Mouse (Mus musculus): ENCODE measurements at regions not wholly inside any gene's neighbourhood (a gene's known extent, or its start where the extent isn't known, plus 50 kb on each side); places are given as distances from the start of the nearest gene placed in this dataset.

- intact Hi-C loops (cut with DNase I): no loop called here
- DNase-seq (ENCODE audit: low spot score in 2 of 2): no peak
Observed at GRCm38 (mm10) chr3:31408802-31409201, 98.6 kb upstream of the Slc7a14 start.

GRCm38 (mm10) chr3:31405880-31406279 is 95.7 kb upstream of the Slc7a14 start:
- no peak for DNase-seq (ENCODE audit: low spot score in 2 of 2)
- intact Hi-C loops (cut with DNase I): no loop called here

GRCm38 (mm10) chr3:31399136-31399535 is 89.0 kb upstream of the Slc7a14 start:
- intact Hi-C loops (cut with DNase I): no loop called here

GRCm38 (mm10) chr3:31394533-31394932 is 84.4 kb upstream of the Slc7a14 start:
- intact Hi-C loops (cut with DNase I): no loop called here
- DNase-seq (ENCODE audit: low spot score in 2 of 2): no peak

More at GRCm38 (mm10) chr3:31399136-31399535, 89.0 kb upstream of the Slc7a14 start:
- no peak for DNase-seq (ENCODE audit: low spot score in 2 of 2)

GRCm38 (mm10) chr3:31389955-31390354 is 79.8 kb upstream of the Slc7a14 start:
- intact Hi-C loops (cut with DNase I): no loop called here
- DNase-seq (ENCODE audit: low spot score in 2 of 2): no peak

- intact Hi-C loops (cut with DNase I): no loop called here
- DNase-seq (ENCODE audit: low spot score in 2 of 2): no peak
Observed at GRCm38 (mm10) chr3:31375678-31376077, 65.5 kb upstream of the Slc7a14 start.

GRCm38 (mm10) chr3:31374061-31374460 is 63.9 kb upstream of the Slc7a14 start:
- no peak for DNase-seq (ENCODE audit: low spot score in 2 of 2)
- intact Hi-C loops (cut with DNase I): no loop called here

GRCm38 (mm10) chr3:31368259-31368658 is 58.1 kb upstream of the Slc7a14 start:
- intact Hi-C loops (cut with DNase I): no loop called here
- no peak for DNase-seq (ENCODE audit: low spot score in 2 of 2)

All from left cerebral cortex, postnatal 25 days (tissue).